Mouse (Mus musculus): ENCODE data around the gene Gm20441. TPM values are rescaled to one million over a fixed set of nuclear protein-coding genes. Genes with fewer than 3 reads are reported as not detected.
"Not testable (repeated sequence)": the region's sequence is repeated elsewhere in the genome, so short reads cannot be mapped to it uniquely, and the experiment has no call there.

The Gm20441 gene
- total RNA-seq, 4 experiments from 2014 or later: not detected

DNA sequence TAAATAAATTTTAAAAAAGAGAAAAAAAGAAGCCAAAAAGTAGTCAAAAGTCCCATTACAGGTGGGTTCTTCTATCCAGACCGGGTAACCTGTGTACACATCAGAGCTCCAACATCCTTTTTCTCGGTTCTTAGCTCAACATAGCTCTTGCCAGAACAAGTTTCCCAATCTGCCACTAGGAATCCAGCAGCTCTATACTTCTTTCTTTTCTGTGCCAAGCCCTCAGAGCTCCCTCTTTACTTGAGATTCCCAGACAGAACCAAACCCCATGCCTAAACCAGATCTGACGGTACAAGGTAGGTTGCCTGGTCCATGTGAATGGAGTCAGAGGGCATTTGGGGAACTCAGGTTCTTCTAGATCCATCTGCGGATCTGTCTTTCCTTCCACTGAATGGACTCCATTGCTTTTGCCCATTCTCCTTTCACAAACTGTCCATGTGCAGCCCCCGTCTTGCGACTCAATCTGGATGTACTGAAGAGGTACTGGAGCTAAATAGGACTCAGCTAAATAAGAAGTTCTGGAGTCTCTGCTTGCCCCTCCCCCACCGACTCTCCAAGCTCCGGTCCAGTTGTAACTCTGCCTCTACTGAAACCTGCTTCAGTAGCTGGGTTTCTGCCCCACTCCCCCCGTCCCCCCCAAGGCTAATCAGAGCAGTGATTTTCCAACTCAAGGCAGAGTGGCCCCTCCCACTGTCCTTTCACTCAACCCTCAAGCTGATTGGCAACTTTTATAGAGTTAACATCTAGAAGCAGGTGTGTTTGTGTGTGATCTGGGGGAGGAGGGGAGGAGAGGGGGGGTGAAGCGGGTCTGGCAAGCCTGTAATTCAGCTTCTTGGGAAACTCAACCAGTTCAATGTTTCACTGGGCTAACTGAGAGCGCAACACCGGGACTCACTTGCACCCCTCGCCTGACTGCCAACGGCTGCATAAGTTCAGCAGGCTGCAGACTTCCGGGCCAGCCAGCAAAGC, 1.3 kb downstream of the Gm20441 start:
- DNase-seq (ENCODE audit: low spot score in 2 of 2): no peak

DNA sequence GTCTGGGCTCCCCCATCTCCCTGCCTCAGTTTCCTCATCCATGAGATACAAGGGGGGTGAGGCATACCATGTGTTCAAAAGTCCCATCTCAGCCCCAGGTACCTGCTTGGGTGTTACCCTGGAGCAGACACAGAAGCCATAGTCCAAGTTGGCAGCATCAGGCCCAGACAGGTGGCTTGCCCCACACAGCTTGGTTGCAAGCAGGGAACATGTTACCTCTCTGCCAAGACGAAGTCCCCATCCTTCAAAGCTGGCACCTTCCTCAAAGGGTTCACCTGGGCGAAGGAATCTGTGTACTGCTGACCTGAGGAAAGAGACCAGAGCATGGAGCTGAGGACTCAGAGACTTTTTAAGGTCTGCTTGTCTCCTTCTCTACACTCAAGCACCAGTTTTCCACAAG, 2.9 kb downstream of the Gm20441 start:
- no peak for DNase-seq (ENCODE audit: low spot score in 2 of 2)

DNA sequence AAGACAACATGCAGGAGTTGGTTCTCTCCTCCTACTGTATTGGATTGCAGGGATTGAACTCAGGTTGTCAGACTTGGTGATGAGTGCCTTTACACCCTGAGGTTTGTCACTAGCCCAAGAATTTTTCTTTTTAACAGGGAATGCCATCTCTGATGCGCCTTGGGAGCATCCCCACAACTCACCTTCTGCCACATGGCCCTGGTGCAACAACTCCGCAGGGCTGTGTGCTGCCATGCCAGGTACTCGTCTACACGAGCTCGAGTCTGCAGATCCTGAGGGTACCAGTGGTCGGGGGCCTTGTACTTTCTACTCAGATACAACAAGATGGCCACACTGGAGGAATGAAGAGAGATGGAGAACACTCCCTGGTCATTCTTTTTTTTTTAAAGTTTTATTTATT, 4.2 kb downstream of the Gm20441 start:
- DNase-seq (ENCODE audit: low spot score in 2 of 2): no peak

DNA sequence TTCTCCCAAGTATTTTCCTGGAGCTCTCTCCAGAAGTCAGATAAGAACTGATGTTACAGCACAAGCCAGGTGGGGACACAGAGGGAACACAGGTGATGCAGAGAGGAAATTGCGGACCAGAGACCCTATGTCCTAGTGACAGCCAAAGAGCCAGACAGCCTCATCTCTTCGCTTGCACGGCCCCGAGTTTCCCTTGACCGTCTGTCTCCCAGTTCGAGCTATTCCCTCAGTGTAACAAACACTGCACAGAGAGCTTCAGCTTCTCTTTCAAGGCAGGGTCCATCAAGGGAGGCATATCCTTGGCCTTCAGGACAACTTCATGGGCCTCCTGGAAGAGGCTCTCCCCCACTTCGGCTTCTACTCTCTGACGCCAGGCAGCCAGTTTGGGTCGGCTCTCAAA, 6.2 kb downstream of the Gm20441 start:
- DNase-seq (ENCODE audit: low spot score in 2 of 2): no peak

DNA sequence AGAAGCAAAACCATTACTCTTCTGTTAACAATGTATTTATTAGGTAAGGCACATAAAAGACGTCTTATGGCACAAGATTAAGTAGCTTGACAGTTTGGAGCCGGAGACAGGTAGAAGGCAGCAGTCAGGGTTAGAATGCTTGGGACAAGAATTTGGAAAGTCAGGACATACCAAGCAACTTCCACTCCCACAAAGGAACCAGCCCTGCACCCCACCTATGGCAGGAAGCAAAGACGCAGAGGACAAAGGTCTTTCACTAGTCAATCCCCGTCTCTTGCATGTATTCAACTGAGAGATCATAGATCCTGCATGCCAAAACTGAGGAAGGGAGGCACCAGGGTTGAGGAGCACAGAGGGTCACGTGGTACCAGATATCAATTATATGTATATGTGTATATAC, 6.7 kb downstream of the Gm20441 start:
- DNase-seq (ENCODE audit: low spot score in 2 of 2): no peak

DNA sequence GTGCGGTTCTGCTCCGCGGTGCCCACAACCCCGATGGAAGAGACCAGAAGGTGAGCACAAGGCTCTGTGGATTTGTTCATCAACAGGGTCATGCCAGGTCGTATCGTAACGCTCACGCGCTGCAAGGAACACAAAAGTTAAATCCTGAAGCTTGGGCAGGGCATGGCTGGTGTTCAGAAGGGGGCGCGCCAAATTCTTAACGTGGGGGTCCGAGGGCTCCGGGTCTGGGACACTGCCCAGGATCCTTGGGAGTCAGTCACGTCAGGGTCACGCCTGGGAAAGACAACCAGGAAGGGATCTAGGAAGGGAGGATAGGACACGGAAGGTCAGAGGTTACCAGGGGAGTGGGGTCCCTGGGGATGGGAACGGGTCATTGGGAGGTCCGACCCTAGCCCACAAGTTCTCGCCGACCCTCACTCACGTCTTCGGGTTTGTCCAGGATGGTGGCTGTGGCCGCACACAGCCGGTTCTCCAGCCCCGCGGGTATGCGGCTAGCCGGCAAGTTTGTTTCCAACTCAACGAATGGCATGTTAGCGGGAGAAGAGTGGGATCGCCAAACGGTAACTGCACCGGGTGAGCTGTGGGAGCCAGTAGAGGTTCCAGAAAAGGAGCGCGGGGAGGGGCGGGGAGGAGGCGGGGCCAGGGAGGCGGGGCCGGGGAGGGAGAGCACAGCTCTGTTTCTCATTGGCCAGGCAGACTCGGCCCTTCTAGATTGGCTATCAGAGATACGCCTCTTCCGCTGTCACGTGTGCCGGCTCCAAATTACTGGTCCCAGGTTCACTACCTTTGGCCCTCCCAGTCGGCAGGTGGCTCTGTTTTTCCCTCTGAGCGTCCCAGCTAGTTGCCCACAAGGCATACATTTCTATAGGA, 7.7 kb downstream of the Gm20441 start, which contains the start of gene Ddt:
Gene Ddt (minus strand): TSS at position 620 of the 870 bp plus-strand sequence.
- DNase-seq (ENCODE audit: low spot score in 2 of 2): peak; percentile 83 to 85

DNA sequence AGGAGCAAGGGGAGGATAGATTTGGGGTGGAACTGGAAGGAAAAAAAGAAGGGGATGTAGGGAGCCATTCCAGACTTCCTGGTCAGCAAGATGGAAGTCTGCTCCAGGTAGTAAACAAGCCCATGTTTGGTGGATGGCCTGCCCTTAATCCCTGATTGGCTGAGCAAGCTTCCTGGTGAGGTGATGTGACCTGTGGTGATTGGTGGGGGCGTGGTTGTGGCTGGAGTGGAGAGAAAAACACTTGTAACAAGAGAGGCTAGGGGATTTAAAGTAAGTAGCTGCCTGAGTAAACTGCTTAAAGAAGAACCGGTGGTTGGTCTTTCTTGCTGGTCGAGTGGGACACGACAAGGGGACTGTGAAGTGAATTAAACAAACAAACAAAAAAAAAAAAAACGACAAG, 13.0 kb downstream of the Gm20441 start:
- not testable (repeated sequence) for DNase-seq (ENCODE audit: low spot score in 2 of 2)

DNA sequence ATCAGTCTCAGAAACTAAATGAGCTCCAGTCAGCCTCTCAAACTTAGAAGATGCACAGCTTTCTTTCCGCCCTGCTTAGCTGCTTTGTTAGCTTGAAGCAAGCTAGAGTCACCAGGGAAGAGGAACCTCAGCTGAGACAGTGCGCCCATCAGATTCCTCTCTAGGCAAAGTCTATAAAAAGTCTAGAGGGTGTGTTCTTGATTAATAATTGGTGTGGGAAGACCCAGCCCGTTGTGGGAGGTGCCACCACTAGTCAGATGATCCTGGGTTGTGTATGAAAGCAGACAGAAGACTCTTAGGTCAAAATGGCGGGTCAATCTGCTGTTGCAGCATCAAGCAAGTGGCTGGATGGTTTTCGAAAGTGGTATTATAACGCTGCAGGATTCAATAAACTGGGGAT, 13.9 kb downstream of the Gm20441 start:
- no peak for DNase-seq (ENCODE audit: low spot score in 2 of 2)

DNA sequence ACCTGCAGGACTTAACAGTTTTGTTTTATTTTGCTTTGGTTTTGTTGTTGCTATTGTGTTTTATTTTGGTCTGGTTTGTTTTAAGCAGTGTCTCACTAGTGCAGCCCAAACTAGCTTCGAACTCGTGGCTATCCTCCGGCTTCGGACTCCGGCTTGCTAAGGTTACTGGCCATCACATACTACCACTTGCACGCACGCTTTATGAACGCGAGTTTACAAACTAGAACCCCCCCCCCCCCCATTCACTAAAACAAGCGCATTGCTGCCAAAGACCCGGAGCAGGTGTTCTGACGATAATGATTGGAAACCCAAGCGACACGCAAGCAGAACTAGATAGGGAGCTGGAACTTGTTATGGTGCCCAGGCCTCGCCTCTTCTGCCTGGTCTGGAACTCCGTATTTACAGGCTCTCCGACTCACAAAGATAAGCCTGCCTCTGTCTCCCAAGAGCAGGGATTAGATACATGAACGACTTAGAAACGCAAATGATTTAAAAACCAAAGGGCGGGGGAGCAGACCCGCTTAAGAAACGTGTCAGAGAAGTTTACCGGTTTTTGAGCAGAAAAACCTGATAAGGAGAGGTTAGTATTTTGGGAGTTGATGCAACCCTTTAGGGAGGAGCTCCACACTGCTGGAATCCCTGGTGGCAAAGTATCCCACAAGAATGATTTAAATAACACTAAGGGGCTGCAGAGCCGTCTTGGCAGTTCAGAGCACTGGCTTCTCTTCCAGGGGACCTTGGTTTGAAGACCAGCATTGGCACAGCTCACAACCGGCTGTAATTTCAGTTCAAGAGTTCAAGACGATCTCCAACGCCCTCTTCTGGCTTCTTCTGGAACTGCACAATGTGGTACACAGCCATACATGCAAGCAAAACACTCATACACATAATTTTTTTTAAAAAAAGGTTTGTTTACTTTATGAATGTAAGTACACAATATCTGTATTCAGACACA, 16.0 kb downstream of the Gm20441 start:
- DNase-seq (ENCODE audit: low spot score in 2 of 2): peak in 1 of 2 experiments; percentile 62

DNA sequence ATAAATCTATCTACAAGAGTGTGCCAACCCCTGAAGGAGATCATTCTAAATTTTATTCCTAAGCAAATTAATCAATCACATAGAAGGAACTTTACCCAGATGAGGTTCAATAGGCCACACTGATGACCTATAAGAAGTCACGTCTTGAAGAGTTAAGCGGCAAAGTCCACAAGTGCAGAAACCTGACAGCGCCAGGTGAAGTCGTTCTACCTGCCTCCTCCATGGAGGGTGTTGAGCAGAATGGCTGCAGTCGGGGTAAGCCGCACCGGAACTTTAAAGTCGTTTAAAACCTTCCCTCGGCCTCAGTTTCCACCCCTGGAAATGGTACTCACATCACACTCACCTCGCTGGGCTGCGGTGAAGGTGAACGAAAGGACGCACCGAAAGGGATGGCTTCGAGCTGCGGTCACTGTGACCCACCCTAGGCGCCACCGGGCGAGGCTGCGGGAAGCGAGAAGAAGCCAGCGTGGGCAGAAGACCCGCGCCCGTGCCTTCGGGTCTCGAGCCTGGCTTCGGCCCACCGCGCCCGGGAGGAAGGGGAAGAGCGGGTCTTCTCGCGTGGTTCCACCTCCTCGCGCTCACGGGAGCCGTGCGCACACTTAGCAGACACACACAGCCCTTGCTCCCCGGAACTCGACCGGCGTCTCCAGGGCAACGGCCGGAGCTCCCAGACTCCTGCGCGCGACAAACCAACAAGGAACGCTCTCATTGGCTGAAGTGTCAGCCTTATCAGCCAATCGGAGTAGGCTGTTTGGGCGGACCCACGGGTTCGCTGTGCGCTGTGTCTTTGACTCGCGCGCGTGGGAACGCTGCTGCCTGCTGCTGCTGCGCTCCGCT, 16.9 kb downstream of the Gm20441 start, which contains the start of gene Cabin1:
Gene Cabin1 (minus strand): TSS at position 660 of the 837 bp plus-strand sequence.
- peak; percentile 97 to 98 for DNase-seq (ENCODE audit: low spot score in 2 of 2)

DNA sequence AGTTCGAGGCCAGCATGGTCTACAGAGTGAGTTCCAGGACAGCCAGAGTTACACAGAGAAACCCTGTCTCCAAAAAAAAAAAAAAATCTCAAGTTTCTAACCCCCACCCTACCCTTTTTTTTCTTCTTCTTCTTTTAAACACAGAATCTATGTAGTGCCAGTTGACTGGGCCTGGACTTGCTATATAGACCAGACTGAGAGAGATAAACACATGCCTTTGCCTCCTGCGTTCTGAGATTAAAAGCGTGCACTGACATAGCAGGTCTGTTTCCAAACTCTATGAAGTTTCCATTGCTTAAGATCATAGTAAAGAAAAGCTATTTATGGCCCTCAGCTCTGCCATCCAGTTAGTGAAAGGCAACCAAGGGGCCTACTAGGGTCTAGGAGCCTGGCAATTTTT, 18.3 kb downstream of the Gm20441 start:
- no peak for DNase-seq (ENCODE audit: low spot score in 2 of 2)

DNA sequence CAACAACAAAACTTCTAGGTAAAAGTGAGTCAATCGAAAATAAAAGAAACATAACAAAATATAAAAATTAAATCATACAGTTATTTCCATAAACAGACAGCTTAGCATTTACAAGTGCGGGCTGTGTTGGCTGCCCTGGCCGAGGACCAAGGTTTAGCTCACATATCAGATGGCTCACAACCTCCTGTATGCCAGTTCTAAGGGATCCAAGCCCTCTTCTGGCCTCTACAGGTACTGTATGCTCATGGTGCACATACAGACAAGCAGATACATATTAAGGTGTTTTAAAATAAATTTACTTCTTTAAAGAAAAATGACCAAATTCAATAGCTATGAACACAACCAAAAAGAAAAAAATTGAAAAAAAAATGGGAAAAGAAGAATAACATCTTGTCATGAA, 20.4 kb downstream of the Gm20441 start:
- no peak for DNase-seq (ENCODE audit: low spot score in 2 of 2)

DNA sequence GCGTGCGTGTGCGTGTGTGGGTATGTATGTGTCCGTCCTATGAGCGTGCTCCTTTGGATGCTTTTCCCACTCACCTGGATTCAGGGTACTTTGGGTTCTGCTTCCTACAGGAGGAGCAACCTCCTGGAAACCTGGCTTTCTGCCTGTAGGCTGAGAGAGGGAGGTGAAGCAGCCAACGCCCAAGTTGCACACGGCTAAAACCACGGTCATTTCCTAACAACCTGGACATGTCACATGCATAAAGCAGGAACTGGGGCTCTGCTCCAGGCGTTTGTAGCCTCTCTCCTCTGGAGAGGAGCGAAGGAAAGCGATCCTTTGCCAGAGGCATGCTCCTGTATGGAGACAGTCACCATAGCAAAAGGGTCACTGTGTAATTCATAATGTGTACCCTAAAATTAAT, 24.0 kb downstream of the Gm20441 start:
- no peak for DNase-seq (ENCODE audit: low spot score in 2 of 2)

DNA sequence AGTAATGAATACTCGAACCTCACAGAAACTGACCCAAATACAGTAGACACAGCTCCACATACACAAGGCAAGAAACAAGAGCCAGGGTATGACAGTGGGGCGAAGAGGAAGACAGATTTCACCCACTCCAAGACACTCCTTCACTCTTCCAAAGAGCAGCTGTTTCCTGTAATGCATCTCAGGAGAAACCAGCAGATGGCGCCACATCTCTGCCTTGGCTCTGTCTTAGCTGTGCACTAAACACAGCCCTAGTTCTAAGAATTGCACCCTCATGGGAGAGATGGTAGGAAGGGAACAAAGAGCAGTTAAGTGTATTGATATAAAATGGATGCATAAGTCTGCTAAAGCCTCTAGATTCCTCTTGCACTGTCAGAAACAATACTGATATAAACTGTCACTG, 36.7 kb downstream of the Gm20441 start:
- DNase-seq (ENCODE audit: low spot score in 2 of 2): peak; percentile 78 to 91

DNA sequence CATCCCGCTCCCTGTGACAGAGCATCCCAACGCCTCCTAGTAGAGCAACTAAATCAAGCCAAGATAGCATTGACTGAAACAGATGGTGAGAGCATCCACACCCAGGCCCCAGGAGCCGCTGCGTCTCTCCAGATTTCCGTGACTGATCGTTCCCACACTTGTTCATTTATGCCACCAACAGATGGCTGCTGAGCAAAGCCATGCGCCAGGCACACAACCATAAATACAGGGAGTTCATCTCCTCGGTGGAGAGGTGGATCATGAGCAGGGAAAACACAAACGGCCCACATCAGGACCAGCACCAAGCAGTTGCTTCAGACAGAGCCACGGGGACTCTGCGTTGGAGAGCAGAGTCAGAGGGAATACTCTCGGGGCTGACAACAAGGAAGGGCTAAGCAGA, 37.4 kb downstream of the Gm20441 start:
- peak; percentile 86 for DNase-seq (ENCODE audit: low spot score in 2 of 2)

DNA sequence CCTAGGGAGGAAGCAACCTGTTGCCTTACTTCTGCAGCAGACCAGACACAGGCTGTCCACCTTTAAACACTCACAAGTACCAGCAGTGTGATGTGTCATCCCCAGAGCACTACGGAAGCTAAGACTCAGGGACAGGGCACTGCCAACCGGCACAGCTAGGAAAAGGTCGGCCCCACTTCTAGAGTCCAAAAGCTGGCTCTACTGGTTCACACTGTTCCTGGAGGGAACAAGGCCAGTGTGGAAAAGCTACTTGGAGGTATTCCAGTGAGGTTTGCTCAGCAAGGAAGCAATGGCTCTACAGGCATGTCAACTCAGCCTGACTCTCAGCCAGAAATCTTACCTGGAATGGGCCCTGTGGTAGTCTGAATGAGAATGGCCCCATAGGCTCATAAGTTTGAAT, 39.9 kb downstream of the Gm20441 start:
- DNase-seq (ENCODE audit: low spot score in 2 of 2): no peak

DNA sequence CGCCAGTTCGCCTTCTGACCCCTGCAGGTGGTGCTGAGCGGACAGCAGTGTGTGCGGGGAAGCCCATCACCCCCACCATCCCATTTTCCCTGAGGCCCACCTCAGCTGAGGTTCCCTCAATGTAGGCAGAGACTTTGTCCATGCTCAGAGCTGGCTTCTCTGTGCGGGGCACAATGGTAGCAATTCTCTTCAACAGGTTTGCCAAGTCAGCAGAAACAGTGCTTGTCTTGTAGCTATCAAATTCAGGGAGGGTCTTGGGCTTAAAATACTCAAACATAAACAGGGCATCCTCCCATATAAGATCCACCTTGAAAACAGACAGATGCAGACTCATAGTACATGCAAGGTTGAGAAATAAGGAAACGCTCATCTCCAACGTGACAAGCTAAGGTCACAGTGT, 55.3 kb downstream of the Gm20441 start:
- DNase-seq (ENCODE audit: low spot score in 2 of 2): no peak

Data from layer of hippocampus, adult 8-10 months (tissue).